Mouse (Mus musculus) T-cell, adult 2 months (primary cell): ENCODE measurements at regions not wholly inside any gene's neighbourhood (a gene's known extent, or its start where the extent isn't known, plus 50 kb on each side); places are given as distances from the start of the nearest gene placed in this dataset.
A peak's percentile ranks its signal among the peaks of the same experiment; 100 is the strongest.

ENCODE experiments used
- DNase-seq: peaks from one replicate; pipeline ENCODE4 v3.0.0; 2022; ENCODE audit warnings: low spot score

- DNase-seq: no peak
Measured at GRCm38 (mm10) chr6:52429204-52429552, 115.9 kb downstream of the Evx1 start.

- no peak for DNase-seq
Measured at GRCm38 (mm10) chr6:52433234-52433633, 119.9 kb downstream of the Evx1 start.

- no peak for DNase-seq
Measured at GRCm38 (mm10) chr6:52434771-52435170, 121.5 kb downstream of the Evx1 start.

- no peak for DNase-seq
Measured at GRCm38 (mm10) chr6:52435358-52435757, 122.1 kb downstream of the Evx1 start.

GRCm38 (mm10) chr6:52438366-52438765 is 125.1 kb downstream of the Evx1 start:
- no peak for DNase-seq

- DNase-seq: no peak
Measured at GRCm38 (mm10) chr6:52439204-52439603, 125.9 kb downstream of the Evx1 start.

GRCm38 (mm10) chr6:52440160-52440559 is 126.9 kb downstream of the Evx1 start:
- DNase-seq: no peak

GRCm38 (mm10) chr6:52443112-52443984 is 130.1 kb downstream of the Evx1 start:
- DNase-seq: no peak

GRCm38 (mm10) chr6:52458828-52459227 is 145.5 kb downstream of the Evx1 start:
- DNase-seq: no peak

GRCm38 (mm10) chr6:52461186-52461585 is 147.9 kb downstream of the Evx1 start:
- no peak for DNase-seq

GRCm38 (mm10) chr6:52463369-52463768 is 150.1 kb downstream of the Evx1 start:
- no peak for DNase-seq

- DNase-seq: no peak
Measured at GRCm38 (mm10) chr6:52464571-52464970, 151.3 kb downstream of the Evx1 start.

- DNase-seq: no peak
Measured at GRCm38 (mm10) chr6:52465834-52466525, 152.7 kb downstream of the Evx1 start.

GRCm38 (mm10) chr6:52470831-52471230 is 157.5 kb downstream of the Evx1 start:
- no peak for DNase-seq

GRCm38 (mm10) chr6:52471384-52471957 is 158.2 kb downstream of the Evx1 start:
- no peak for DNase-seq

- DNase-seq: no peak
Measured at GRCm38 (mm10) chr6:52472008-52472407, 158.7 kb downstream of the Evx1 start.

GRCm38 (mm10) chr6:52473042-52473589 is 159.8 kb downstream of the Evx1 start:
- no peak for DNase-seq

- DNase-seq: peak; percentile 31
Measured at GRCm38 (mm10) chr6:52473924-52474323, 160.6 kb downstream of the Evx1 start.

- DNase-seq: no peak
Measured at GRCm38 (mm10) chr6:52475676-52476075, 162.4 kb downstream of the Evx1 start.

- no peak for DNase-seq
Measured at GRCm38 (mm10) chr6:52476907-52477306, 163.3 kb downstream of the Hibadh start.

- peak; percentile 4 for DNase-seq
Measured at GRCm38 (mm10) chr6:52477380-52477779, 162.8 kb downstream of the Hibadh start.

GRCm38 (mm10) chr6:52478624-52479023 is 161.6 kb downstream of the Hibadh start:
- DNase-seq: no peak

- no peak for DNase-seq
Measured at GRCm38 (mm10) chr6:52479200-52479599, 161.0 kb downstream of the Hibadh start.
